Mouse (Mus musculus) frontal cortex, adult 2 months (tissue): ENCODE measurements at regions not wholly inside any gene's neighbourhood (a gene's known extent, or its start where the extent isn't known, plus 50 kb on each side); places are given as distances from the start of the nearest gene placed in this dataset.

Source experiments
- DNase-seq, 2 experiments: peaks; one replicate each; pipeline ENCODE4 v3.0.0; 2022; ENCODE audit warnings: low spot score in 1 of 2; ENCODE audit errors: extremely low spot score in 1 of 2

DNA sequence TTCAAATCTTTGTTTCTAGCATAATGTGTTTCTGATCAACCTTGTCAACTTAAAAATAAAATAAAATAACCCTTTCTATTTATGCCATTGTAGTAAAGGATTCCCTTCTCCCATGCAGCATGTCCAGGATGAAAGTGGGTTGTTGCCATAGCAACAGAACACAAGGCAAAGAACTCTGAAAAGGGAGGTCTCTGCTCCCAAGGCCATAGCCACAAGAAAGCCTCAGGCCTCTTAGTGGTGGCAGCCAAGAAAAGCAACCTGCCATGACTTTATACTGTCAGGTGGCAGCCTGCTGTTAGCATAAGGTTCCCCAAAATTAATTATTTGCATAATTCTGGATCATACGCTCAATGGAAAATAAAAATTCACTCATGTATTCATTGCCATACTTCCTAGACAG, 98.4 kb upstream of the Klf7 start:
- no peak for DNase-seq

DNA sequence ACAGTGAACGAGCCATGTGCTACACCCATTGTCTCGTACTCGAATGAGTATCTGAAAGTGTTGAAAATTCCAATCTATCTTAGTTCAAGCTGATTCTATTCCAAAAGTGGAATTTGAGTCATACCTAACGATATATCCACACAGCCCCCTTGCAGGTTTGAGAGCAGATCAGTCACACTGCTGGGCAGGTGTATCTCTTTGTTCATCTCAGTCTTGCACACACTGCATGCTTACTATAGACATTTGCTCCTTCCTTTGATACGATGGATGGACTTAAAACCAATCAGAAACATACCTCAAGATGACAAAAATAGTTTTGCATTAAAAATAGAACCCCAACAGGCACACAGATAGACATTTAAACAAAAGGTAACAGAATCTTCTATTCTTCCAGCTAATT, 98.0 kb upstream of the Klf7 start:
- no peak for DNase-seq

DNA sequence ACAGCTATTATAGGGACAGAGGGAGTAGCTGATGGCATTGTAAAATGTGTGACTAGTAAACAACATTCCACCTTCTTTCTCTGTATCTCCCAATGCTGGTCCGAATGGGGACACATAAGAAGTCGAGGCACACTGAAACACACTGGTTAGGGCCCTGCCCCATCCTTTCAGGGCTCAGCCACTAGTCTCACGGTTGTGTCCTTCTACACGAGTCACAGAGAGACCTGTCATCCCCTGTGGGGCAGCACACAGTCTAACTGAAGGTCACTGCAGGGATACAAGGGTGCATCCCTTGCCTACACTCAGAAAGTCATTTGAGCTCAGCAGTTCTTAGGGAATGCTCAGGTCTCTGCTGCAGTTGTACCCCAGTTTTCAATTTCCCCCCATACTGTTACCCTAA, 93.6 kb upstream of the Klf7 start:
- no peak for DNase-seq

DNA sequence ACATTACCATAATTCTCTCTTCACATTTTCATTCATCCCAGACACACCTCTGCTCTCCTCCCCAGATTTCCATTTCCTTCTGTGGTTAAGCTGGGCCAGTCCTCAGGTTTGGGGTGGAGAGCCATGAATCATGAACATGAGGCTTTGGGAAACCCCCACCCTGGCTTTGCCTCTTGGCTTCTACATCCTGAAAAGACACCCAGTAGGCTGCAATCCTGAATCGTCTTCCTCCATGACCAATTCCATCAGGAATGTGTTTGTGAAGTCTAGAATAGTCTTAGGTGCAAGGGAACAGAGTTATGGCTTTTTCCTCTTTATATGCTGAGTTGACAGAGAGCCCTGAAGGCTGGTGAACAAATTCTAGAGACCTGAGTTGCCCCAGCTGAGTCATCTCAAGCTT, 87.0 kb upstream of the Klf7 start:
- no peak for DNase-seq

DNA sequence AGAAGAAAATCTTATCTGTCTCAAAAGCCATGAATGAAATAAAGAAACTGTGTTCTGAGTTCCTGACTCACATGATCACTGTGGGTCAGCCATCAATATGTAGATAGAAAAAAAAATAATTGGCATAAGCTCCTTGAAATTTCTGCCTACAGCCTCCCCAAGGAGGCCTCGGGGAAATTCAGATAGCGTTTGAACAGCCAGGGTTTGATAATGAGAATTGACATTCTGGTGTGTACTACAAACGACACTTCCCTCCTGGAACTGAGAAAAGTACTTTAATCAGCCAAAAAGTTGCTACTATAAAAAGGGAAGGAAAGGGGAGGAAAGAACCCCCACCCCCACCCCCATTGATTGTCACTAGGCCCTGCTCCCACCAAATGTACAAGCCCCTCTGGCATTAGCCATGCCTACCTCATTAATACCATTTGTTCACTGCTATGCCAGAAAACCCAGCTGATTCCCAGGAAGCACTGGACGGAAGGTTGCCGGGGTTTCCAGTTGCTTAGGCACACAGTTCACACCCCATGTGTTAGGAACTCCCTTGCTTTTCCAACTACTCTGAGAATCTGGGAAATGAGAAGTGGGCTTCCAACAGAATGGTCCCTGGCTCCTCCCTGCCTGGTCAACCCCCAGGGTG, 78.4 kb upstream of the Klf7 start:
- DNase-seq: no peak

DNA sequence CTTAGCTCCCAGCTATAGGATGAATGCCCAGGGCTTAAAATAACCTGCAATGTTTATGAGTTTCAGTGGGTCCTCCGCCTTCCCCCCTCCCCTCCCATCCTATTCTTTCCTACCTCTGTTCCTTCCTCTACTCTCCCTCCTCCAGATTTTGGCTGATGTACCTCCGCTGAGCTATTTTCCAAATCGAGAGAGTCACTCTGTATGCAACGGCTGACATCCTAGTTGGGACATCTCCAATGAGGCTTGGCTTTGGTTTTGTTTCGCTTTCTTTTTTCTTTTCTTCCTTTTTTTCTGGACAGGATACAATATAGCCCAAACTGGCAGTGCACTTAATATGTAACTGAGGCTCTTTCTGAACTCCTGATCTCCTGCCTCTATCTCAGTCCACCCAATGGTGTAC, 76.7 kb upstream of the Klf7 start:
- peak in 1 of 2 experiments; percentile 68 for DNase-seq

DNA sequence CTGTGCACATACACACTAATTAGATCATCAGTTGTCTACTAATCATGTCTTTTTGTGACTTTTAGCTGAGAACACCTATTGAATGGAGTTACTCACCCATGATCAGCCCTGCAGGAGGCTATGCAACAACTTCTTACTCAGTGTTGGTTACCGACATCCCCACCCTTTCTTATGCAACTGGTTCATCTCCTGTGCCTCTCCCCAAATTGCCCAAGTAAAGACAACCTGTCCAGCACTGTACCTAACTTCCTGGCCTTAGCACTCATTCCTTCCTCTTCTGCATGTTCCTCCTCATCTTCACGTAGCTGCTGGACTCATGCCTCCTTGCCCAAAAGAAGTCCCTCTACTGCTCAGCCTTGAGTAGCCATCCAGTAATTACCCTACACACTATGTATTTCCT, 76.2 kb upstream of the Klf7 start:
- no peak for DNase-seq

DNA sequence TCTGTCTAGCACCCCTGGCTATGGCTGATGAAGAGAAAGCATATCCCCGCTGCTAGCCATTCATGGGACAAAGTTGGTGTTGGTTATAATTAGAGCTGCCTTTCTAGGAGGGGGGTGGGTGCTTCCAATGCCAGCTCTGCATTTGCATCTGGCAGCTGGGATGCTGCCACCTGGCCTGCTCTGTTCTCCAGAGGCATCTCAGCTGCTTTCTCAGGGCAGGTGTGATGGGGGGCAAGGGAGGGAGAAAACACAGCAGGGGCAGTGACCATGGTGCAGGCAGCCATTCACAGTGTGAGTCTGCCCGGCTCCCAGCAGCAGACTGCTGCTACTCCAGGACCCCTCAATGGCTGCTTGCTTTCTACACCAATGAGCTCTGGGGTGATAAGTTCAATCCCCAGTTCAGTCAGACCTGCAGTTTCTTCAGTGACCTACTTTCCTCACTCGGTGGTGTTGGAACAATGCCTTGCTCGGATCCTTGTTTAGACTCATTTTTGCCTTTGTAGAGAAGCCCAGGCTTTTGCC, 73.9 kb upstream of the Klf7 start:
- peak in 1 of 2 experiments; percentile 53 for DNase-seq

DNA sequence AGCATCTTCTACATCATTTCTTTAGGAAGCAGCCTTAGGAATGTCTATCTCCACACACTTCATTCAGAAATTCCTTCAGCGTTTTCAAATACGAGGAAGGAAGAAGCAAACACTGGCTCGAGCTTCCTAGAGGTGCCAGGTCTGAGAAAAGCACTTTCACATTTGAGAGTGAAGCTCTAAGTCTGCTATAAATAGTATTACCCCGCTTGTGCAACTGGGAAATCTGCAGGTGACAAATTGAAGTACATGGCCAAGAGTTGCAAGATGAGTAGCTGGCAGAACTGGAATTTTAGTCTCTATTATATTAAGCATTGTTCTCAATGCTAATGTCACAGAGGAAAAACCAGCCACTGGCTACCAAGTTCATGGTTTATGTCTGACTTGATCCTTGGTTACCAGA, 73.2 kb upstream of the Klf7 start:
- DNase-seq: no peak

DNA sequence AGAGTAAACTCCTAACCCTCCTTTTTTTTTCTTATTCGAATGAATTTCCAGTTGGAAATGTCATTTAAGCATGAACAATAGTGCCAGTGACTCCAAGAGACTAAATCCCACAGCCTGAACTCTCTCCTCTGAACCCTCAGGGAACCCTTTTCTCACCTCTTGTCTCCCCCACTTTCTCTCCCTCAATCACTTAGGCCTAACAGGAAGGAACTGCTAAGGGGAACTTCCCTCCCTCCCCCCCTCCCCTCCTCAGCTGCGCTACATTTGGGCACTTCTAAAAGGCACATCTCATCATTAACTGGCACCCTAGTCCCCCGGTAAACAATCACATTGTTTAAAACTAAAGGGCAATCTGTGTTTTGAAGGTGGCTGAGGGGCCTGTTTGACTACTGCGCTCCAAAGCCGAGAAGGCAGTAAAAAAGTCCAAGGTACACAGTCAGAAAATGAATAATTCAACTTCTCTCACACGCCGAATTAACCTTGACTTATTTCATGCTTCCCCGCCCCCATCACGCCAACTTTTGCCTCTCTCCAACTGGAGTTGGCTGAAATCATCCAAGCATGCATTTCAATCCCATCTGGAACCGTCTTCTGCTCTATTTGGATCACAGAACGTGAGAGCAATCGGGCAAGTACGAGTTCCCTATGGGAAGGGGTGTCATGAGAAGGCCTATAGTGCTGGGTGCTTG, 71.2 kb upstream of the Klf7 start:
- DNase-seq: peak in 1 of 2 experiments; percentile 46

DNA sequence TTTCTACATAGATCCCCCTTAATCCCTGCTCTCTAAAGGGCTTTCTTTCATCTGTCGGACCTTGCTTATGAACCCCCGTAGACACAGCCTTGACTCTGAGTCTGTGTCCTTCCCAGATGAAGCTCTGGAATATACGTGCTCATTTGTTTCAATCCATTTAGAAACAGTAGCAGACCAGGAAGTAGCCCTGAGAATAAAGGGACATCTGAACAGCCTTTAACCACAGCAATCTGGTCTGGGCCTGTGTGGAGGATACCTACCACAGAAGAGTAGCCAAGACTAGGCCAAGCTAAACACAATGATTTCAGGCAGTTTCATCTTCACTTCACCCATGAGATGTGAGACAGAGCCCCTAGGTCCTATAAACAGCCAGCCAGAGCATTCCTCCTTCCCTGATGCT, 70.7 kb upstream of the Klf7 start:
- no peak for DNase-seq

DNA sequence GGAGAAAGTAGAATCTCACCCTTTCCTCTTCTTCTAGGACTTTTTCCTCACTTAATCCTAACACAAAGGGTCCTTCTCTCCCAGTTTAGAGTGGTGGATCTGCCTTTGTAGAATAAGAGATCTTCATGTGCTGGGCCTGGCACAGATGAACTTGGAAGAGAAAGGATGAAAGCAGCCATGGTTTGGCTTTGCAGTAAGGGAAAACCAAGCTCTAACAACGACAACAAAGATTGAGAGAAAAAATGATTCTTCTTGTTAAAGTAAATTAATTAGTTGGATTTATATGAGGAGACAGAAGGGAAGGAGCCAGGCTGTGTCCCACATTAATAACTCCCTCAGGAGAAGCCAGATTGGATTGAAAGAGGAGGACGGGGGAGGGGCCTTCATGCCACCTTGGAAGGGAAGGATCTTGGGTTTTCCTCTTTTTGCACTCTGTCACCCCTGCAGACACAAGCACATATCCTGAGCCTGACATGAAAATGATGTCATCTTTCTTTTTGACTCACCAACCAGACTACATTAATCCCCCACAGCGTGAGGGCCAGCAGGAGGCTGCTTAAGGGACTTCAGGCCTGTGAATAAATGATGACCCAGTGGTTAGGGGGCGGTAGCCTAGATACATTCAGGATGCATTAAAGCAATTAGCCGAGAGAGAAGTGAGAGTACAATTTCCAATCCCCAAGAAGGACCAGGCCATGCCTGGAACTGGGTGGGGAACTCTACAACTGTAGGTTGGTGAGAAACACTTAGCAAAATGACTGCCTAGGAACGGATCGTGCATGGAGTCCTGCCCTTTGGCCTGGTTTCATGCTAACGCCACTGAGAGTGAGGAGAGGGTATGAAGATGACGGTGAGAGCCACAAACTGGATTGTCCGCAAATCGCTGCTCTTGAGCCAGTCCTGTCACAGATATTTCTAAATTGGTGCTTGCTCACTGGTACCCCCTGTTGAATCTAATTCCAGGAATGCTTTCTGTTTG, 69.4 kb upstream of the Klf7 start:
- no peak for DNase-seq

DNA sequence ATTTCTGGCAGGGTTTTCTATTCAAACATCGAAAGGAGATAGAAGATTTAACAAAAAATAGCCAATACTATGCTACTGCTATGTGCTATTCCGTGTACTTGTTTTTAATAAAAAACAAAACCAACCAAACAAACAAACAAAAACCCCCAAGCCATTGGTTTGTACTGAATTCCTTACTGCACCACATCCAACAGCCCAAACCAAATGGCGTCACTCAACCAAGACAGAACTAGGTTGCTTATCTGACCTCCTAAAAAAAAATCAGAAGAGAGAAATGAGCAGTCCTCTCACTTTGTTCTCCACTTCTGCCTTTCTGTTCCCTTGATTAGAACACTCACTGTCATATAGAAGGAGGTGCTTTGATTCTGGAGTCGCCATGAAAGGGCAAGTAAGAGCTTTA, 68.6 kb upstream of the Klf7 start:
- no peak for DNase-seq

DNA sequence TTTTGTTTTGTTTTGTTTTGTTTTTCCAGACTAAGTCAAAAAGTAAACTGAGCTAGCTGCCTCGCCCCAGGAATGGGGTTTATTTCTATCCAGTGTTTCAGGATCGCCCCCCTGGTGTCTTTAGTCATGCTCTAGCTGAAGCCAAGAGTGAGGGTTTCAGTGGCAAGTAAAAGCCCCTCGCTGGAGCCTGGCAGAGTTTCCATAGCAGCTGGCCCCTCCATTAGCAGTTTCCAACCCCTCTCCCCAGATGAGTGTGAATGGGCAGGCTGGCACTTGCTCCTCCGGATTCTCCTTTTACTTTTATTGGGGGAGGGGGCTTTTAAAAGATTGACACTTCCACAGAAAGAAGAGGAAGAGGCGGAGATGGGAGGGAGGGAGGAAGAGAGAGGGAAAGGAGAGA, 68.0 kb upstream of the Klf7 start:
- DNase-seq: no peak

DNA sequence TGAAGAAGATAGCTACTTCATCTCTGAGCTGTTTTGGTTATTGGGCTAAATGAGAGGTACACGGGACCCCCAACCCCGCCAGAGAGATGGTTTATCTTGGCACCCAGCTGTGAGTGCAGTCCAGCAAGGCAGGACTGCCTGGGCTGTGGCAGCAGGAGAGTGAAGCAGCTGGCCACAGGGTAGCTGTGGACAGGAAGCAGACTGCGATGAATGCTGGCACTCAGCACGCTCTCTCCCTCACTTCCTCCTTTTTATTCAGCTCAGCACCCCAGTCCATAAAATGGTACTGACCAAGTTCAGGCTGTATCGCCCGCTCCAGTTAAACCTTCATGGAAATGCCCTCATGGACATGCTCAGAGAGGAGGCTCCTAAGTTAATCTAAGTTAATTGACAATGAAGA, 67.4 kb upstream of the Klf7 start:
- no peak for DNase-seq

DNA sequence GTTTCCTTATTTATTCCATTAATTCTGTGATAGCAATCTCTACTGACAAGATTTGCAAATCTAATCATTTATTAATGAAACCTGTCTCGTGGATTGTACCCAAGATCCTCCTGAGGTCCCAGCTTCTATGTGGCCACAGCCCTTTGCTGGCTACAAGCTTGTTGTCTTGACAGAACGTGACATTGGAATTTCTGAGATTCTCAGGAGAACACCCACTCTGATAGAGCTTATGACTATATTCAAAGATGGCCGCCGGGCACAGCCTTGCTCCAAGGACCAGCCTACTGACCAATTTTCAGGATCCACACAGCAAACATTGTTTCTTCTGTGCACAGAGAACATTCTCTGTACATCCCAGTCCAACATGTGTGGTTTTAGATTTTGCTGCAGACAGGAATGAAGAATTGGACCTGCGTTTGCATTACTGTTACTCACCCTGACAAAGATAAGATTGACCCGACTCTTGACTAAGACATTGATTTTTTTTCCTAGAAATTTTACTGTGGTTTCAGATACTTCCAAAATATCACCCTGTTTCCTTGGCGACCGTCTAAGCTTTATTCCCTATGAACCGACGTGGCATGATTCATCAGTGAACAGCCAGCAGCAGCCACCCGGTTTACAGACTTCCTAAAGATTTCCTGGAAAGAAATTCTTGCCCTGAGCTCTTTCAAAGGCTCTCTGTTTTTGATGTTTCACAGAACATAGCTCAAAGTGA, 65.9 kb upstream of the Klf7 start:
- peak in 1 of 2 experiments; percentile 40 for DNase-seq

DNA sequence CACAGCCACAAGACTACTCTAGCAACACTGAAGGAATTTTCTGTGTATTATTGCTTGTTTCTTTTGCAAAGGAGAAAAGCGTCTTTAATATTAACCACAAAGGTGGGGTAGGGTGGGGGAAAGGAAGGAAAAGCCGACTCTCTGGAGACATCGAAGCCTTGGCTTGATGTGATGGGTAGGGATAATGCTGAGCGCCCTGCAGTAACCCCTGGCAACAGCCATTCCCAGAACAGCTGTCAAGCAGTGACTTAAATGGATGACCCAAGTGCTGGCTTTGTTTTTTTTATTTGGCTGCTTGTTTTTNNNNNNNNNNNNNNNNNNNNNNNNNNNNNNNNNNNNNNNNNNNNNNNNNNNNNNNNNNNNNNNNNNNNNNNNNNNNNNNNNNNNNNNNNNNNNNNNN, 51.6 kb upstream of the Klf7 start:
- DNase-seq: no peak

DNA sequence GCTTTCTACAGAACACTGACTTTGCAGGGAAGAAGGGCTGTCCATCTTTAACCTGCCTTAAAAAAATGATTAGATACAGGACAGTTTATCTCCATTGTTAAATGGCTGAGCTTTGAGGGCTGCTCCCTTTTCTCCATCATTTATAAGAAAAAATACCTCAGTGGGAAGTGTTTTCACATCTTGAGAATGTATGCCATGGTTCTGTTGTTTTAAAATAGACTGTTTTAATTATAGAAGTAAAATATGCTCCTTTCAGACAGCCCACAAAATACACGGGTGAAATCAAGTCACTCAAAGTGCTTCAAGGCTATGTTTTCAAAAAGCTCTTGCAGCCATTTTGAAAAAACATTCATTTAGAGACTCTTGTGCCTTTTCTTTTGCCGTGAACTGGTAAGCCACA, 50.0 kb upstream of the Klf7 start:
- DNase-seq: no peak
